Mouse (Mus musculus) kidney, postnatal 0 days (tissue): ENCODE measurements around the gene Suz12. TPM values are rescaled to one million over a fixed set of nuclear protein-coding genes. Genes with fewer than 3 reads are reported as not detected.
A peak's percentile ranks its signal among the peaks of the same experiment; 100 is the strongest.

ENCODE experiments used
- ATAC-seq: fragments of 200-750 bp; cut with Nextera tagmentation; replicated peaks from 2 replicates; pipeline ENCODE4 v1.8.0; 2017; ENCODE audit warnings: low read depth, moderate number of reproducible peaks, moderate TSS enrichment, moderate library complexity; ENCODE audit not compliant: low FRiP score
- DNase-seq: peaks from one replicate; pipeline ENCODE4 v3.0.0-alpha.2; 2016; ENCODE audit warnings: low spot score
- H3K27ac ChIP-seq: fragments of 300-500 bp; sonication (generic); 2 replicates; pipeline ENCODE4 v1.5.1; 2014; ENCODE audit warnings: mild to moderate bottlenecking
- H3K27me3 ChIP-seq: fragments of 300-500 bp; sonication (generic); 2 replicates; pipeline ENCODE4 v1.6.1; 2014; ENCODE audit warnings: low read length, mixed read lengths; ENCODE audit not compliant: insufficient read depth
- H3K36me3 ChIP-seq: fragments of 300-500 bp; sonication (generic); 2 replicates; pipeline ENCODE4 v1.6.1; 2014; ENCODE audit warnings: low read length, mixed read lengths; ENCODE audit not compliant: insufficient read depth
- H3K4me1 ChIP-seq: fragments of 300-500 bp; sonication (generic); replicated peaks from 2 replicates; pipeline ENCODE4 v1.6.1; 2014; ENCODE audit warnings: antibody characterized with exemption, low read length, mixed read lengths; ENCODE audit not compliant: insufficient read depth
- H3K4me2 ChIP-seq: fragments of 300-500 bp; sonication (generic); 2 replicates; pipeline ENCODE4 v1.6.1; 2014; ENCODE audit warnings: mild to moderate bottlenecking, low read length, moderate library complexity, mixed read lengths
- H3K4me3 ChIP-seq: fragments of 300-500 bp; sonication (generic); replicated peaks from 2 replicates; pipeline ENCODE4 v1.5.1; 2014; ENCODE audit warnings: low read depth, low read length
- H3K9ac ChIP-seq: fragments of 300-500 bp; sonication (generic); 2 replicates; pipeline ENCODE4 v1.6.1; 2014; ENCODE audit warnings: low read depth, low read length
- H3K9me3 ChIP-seq: fragments of 300-500 bp; sonication (generic); replicated peaks from 2 replicates; pipeline ENCODE4 v1.6.1; 2016; ENCODE audit warnings: low read length, inconsistent platforms, mixed read lengths
- CTCF ChIP-seq: IDR thresholded peaks from 2 replicates; pipeline ENCODE4 v1.5.1; 2016; ENCODE audit warnings: antibody characterized with exemption, low read depth, mild to moderate bottlenecking, moderate library complexity
- WGBS: fragments of 180-500 bp; shearing (Covaris S2); extraction: QIAGEN DNeasy Blood & Tissue Kit; methylation state at CpG from one replicate; pipeline ENCODE4 v1.1.7; 2014; 5-methylcytosine and 5-hydroxymethylcytosine counted together
- polyA plus RNA-seq: library from polyadenylated mRNA; unstranded; fragments of >200 nt; fragmentation: Nextera tagmentation; extraction: Ambion mirVana; gene quantifications from 2 replicates; pipeline ENCODE4 v1.2.1, GENCODE M21; 2015

Suz12 gene
- polyA plus RNA-seq, 1 experiment from 2014 or later, result 14.5 TPM

DNA sequence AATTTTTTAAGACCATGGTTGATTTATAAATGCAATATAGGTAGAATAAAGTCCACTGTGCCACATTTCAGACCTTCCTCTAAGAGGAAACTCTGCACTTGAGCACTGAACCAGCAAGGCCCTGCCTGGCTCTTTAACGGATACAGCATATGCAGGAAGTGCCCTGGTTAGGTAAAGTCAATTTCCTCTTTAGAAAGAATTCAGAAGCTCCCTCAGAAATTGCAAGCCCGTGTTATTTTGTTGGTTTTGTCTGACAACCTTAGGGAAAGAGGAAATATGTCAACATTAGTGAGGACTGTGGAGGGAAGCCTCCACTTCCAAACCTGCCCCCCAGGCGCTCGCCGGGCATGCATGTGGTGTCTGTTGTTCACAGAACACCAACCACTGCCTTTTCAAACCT lies 74.7 kb downstream of the Suz12 start:
- Histone ChIP-seq H3K27me3 (no peaks in the 10 kb centered on the region), H3K27ac (0 out of 2 replicates have a peak overlapping the region, but pooled peaks have one; percentile 19), H3K4me3 (no peak overlapping the region), H3K9me3 (no peaks in the 10 kb centered on the region), H3K36me3 (no peaks in the 10 kb centered on the region), H3K9ac (no peak overlapping the region), H3K4me2 (no peak overlapping the region), H3K4me1 (no peaks in the 10 kb centered on the region; the same call in 1 of the 2 replicates)
- no peak for TF ChIP-seq CTCF
- ATAC-seq (no peak), DNase-seq (peak; percentile 28)
- WGBS, result 68% methylated on average over 5 of the region's 5 CpGs

GRCm38 (mm10) chr11:80069815-80070214 lies 76.9 kb downstream of the Suz12 start:
- Histone ChIP-seq H3K27me3 (no peaks in the 10 kb centered on the region), H3K36me3 (no peaks in the 10 kb centered on the region), H3K27ac (no peak overlapping the region), H3K4me3 (no peak overlapping the region), H3K4me2 (no peak overlapping the region), H3K9ac (no peak overlapping the region), H3K4me1 (no peaks in the 10 kb centered on the region; the same call in 1 of the 2 replicates), H3K9me3 (no peaks in the 10 kb centered on the region)
- TF ChIP-seq CTCF, result no peak
- ATAC-seq (no peak), DNase-seq (peak; percentile 31)
- WGBS, result 67% methylated on average over 3 of the region's 3 CpGs

DNA sequence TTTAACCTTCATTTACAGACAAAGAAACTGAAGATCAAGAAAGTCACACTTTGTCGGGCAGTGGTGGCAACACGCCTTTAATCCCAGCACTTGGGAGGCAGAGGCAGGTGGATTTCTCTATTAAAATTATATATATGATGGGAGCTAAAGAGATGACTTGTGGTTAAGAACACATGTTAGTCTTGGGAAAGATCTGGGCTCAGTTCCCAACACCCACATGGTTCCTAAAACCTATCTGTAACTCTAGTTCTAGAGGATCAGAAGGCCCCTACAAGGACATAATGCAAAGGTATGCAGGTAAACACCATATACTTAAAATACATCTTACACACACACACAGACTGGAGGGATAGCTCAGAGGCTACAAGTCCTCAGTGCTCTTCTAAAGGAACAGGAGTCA lies 78.1 kb downstream of the Suz12 start:
- Histone ChIP-seq H3K27ac (no peak overlapping the region), H3K4me3 (no peak overlapping the region), H3K9ac (no peak overlapping the region; the same call in 1 of the 2 replicates), H3K27me3 (no peaks in the 10 kb centered on the region), H3K36me3 (no peaks in the 10 kb centered on the region), H3K4me2 (no peak overlapping the region), H3K4me1 (no peaks in the 10 kb centered on the region; the same call in 1 of the 2 replicates), H3K9me3 (no peaks in the 10 kb centered on the region)
- no peak for ATAC-seq
- 94% methylated on average over 2 of the region's 2 CpGs for WGBS
- no peak for DNase-seq
- TF ChIP-seq CTCF, result no peak

- Histone ChIP-seq H3K9ac (no peak overlapping the region), H3K4me3 (no peak overlapping the region), H3K4me2 (no peak overlapping the region), H3K4me1 (no peaks in the 10 kb centered on the region; the same call in 1 of the 2 replicates), H3K9me3 (no peaks in the 10 kb centered on the region), H3K36me3 (no peaks in the 10 kb centered on the region), H3K27ac (no peak overlapping the region), H3K27me3 (no peaks in the 10 kb centered on the region)
- TF ChIP-seq CTCF, result no peak
- ATAC-seq, result no peak
- WGBS, result 81% methylated on average over 3 of the region's 3 CpGs
- no peak for DNase-seq
Observed at GRCm38 (mm10) chr11:80072365-80072764, 79.5 kb downstream of the Suz12 start.

- Histone ChIP-seq H3K27ac (no peak overlapping the region), H3K36me3 (no peaks in the 10 kb centered on the region), H3K4me1 (0 out of 2 replicates have a peak, but pooled peaks cover 8% of the 10 kb centered on the region), H3K9me3 (no peaks in the 10 kb centered on the region), H3K9ac (no peak overlapping the region), H3K4me3 (no peak overlapping the region), H3K27me3 (no peaks in the 10 kb centered on the region), H3K4me2 (no peak overlapping the region)
- no peak for DNase-seq
- 94% methylated on average over 5 of the region's 5 CpGs for WGBS
- no peak for TF ChIP-seq CTCF
- no peak for ATAC-seq
Observed at GRCm38 (mm10) chr11:80075608-80076277, 82.8 kb downstream of the Suz12 start.

DNA sequence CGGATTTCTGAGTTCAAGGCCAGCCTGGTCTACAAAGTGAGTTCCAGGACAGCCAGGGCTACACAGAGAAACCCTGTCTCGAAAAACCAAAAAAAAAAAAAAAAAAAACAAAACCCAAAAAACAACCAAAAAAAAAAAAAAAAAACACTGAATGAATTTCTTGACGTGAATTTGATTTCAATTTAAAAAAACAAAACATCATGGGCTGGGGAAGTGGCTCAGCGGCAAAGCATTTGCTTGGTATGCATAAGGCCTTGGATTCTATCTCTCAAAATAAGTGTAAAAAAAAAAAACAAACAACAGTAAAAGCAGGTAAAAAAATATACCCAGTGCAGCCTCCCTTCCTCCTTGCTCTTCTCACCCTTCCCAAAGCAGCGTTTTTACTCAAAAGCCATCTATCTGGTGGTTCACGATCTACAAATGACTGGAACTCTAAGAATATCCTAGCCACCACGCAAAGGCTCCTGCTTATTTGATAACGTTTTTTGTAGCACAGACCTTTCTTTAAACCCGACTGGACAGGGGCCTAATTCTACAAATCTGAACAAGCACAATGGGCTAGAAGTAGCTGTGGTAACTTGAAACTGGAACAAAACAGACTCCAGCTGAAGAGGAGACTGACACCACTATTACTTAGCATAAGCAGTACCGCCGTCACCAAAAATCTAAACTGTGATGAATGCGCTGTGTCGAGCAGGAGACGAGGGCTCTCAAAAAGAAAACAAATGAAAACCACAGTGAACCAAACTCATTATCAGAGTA lies 85.1 kb downstream of the Suz12 start:
- no peak for ATAC-seq

More for the DNA sequence above, 85.1 kb downstream of the Suz12 start:
- no peak overlapping the region for H3K27ac ChIP-seq
- peak; percentile 36 for DNase-seq
- H3K4me2 ChIP-seq, result no peak overlapping the region
- 0 out of 2 replicates have a peak, but pooled peaks cover 8% of the 10 kb centered on the region for H3K4me1 ChIP-seq
- TF ChIP-seq CTCF, result no peak
- H3K27me3 ChIP-seq, result no peaks in the 10 kb centered on the region
- no peak overlapping the region for H3K9ac ChIP-seq
- no peaks in the 10 kb centered on the region for H3K36me3 ChIP-seq
- H3K4me3 ChIP-seq, result no peak overlapping the region
- WGBS, result 57% methylated on average over 13 of the region's 14 CpGs
- H3K9me3 ChIP-seq, result no peaks in the 10 kb centered on the region
